Mouse (Mus musculus) telencephalon, adult 2 months (tissue): ENCODE measurements around the gene Bst1.

ENCODE experiments used
- DNase-seq: peaks from one replicate; pipeline ENCODE4 v3.0.0-alpha.2; 2011; ENCODE audit warnings: low read depth, low spot score

Bst1 gene

GRCm38 (mm10) chr5:43818695-43819094, at the start of gene Bst1:
Bst1 (plus strand) TSS chr5:43818885.
- no peak for DNase-seq

- DNase-seq, result peak; percentile 42
These were observed 47.9 kb upstream of the Bst1 start for GRCm38 (mm10) chr5:43770618-43771354.

- no peak for DNase-seq
These were observed 47.1 kb upstream of the Bst1 start for GRCm38 (mm10) chr5:43771555-43771954.

GRCm38 (mm10) chr5:43776407-43776806, 42.3 kb upstream of the Bst1 start:
- DNase-seq, result peak; percentile 58

GRCm38 (mm10) chr5:43776993-43777392, 41.7 kb upstream of the Bst1 start:
- no peak for DNase-seq

- DNase-seq, result no peak
These were observed 40.1 kb upstream of the Bst1 start for GRCm38 (mm10) chr5:43778583-43778982.

- no peak for DNase-seq
These were observed 37.2 kb upstream of the Bst1 start for GRCm38 (mm10) chr5:43781423-43781976.

GRCm38 (mm10) chr5:43781977-43782930, 36.4 kb upstream of the Bst1 start:
- peak; percentile 47 for DNase-seq

- DNase-seq, result no peak
These were observed 34.7 kb upstream of the Bst1 start for GRCm38 (mm10) chr5:43783996-43784395.

- no peak for DNase-seq
These were observed 32.1 kb upstream of the Bst1 start for GRCm38 (mm10) chr5:43786607-43787006.

- DNase-seq, result no peak
These were observed 30.5 kb upstream of the Bst1 start for GRCm38 (mm10) chr5:43787976-43788752.

GRCm38 (mm10) chr5:43792354-43792753, 26.3 kb upstream of the Bst1 start:
- no peak for DNase-seq

GRCm38 (mm10) chr5:43799530-43799929, 19.2 kb upstream of the Bst1 start:
- no peak for DNase-seq

GRCm38 (mm10) chr5:43800700-43801099, 18.0 kb upstream of the Bst1 start:
- DNase-seq, result no peak

- no peak for DNase-seq
These were observed 17.4 kb upstream of the Bst1 start for GRCm38 (mm10) chr5:43801253-43801652.

GRCm38 (mm10) chr5:43801798-43802197, 16.9 kb upstream of the Bst1 start:
- DNase-seq, result no peak

GRCm38 (mm10) chr5:43805401-43805800, 13.3 kb upstream of the Bst1 start:
- no peak for DNase-seq

- DNase-seq, result no peak
These were observed 12.3 kb upstream of the Bst1 start for GRCm38 (mm10) chr5:43806340-43806739.

GRCm38 (mm10) chr5:43806914-43807313, 11.8 kb upstream of the Bst1 start:
- DNase-seq, result no peak

- peak; percentile 88 for DNase-seq
These were observed 10.7 kb upstream of the Bst1 start for GRCm38 (mm10) chr5:43807744-43808696.
